Mouse (Mus musculus) limb, embryonic 14.5 days (tissue): ENCODE measurements at regions not wholly inside any gene's neighbourhood (a gene's known extent, or its start where the extent isn't known, plus 50 kb on each side); places are given as distances from the start of the nearest gene placed in this dataset.

Source experiments
- ATAC-seq: fragments of 200-750 bp; cut with Nextera tagmentation; 2 replicates; pipeline ENCODE4 v1.8.0; 2017; ENCODE audit warnings: low read depth, moderate number of reproducible peaks, moderate TSS enrichment; ENCODE audit not compliant: low FRiP score
- DNase-seq: peaks from one replicate; pipeline ENCODE4 v3.0.0-alpha.2; 2015; ENCODE audit warnings: low spot score
- H3K27ac ChIP-seq: fragments of 300-500 bp; sonication (generic); replicated peaks from 2 replicates; pipeline ENCODE4 v1.5.1; 2014; ENCODE audit warnings: low read depth, mild to moderate bottlenecking, low read length, moderate library complexity, mixed read lengths
- H3K27me3 ChIP-seq: fragments of 300-500 bp; sonication (generic); 2 replicates; pipeline ENCODE4 v1.6.1; 2014; ENCODE audit warnings: low read length, mixed read lengths; ENCODE audit not compliant: control insufficient read depth, insufficient read depth
- H3K36me3 ChIP-seq: fragments of 300-500 bp; sonication (generic); 2 replicates; pipeline ENCODE4 v1.6.1; 2014; ENCODE audit warnings: mild to moderate bottlenecking, low read length, moderate library complexity, mixed read lengths; ENCODE audit not compliant: control insufficient read depth, insufficient read depth
- H3K4me1 ChIP-seq: fragments of 300-500 bp; sonication (generic); 2 replicates; pipeline ENCODE4 v1.6.1; 2014; ENCODE audit warnings: antibody characterized with exemption, low read length, mixed read lengths; ENCODE audit not compliant: control insufficient read depth, insufficient read depth
- H3K4me2 ChIP-seq: fragments of 300-500 bp; sonication (generic); replicated peaks from 2 replicates; pipeline ENCODE4 v1.6.1; 2014; ENCODE audit warnings: low read depth, mild to moderate bottlenecking, low read length, moderate library complexity; ENCODE audit not compliant: severe bottlenecking
- H3K4me3 ChIP-seq: fragments of 300-500 bp; sonication (generic); replicated peaks from 2 replicates; pipeline ENCODE4 v1.5.1; 2014; ENCODE audit warnings: low read length
- H3K9ac ChIP-seq: fragments of 300-500 bp; sonication (generic); 2 replicates; pipeline ENCODE4 v1.6.1; 2014; ENCODE audit warnings: mild to moderate bottlenecking, low read depth, low read length, moderate library complexity; ENCODE audit not compliant: severe bottlenecking
- H3K9me3 ChIP-seq: fragments of 300-500 bp; sonication (generic); 2 replicates; pipeline ENCODE4 v1.6.1; 2016; ENCODE audit warnings: low read length; ENCODE audit not compliant: control insufficient read depth
- POLR2A ChIP-seq: fragments of 200-500 bp; IDR thresholded peaks from 2 replicates; pipeline ENCODE4 v1.8.0; 2012; ENCODE audit warnings: inconsistent platforms, mild to moderate bottlenecking, moderate library complexity, borderline replicate concordance; ENCODE audit not compliant: insufficient read depth, insufficient read length; ENCODE audit errors: extremely low read depth
- WGBS: fragments of 180-500 bp; shearing (Covaris S2); extraction: QIAGEN DNeasy Blood & Tissue Kit; methylation state at CpG from one replicate; pipeline ENCODE4 v1.1.7; 2014; 5-methylcytosine and 5-hydroxymethylcytosine counted together

DNA sequence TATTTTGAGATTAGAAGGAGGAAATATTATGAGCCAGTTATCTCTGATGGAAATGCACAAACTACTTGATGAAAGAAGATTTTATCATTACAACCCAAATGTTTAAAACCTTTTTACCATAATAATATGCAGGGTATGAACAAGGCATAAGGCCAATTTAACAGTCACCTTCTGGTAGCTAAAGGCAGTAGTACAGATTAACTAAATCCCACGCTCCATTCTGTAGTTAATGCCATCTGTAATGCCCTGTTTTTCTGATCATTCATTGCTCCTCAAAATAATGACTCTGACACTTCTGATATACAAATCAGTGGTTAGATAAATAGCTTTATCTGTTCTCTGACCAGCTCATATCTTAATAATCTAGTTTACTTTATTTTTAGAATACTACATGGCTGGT is 987.8 kb downstream of the Pcdh7 start:
- WGBS, result 81% methylated on average over 1 of the region's 1 CpGs
- Histone ChIP-seq H3K9me3 (no peaks in the 10 kb centered on the region), H3K27me3 (no peaks in the 10 kb centered on the region), H3K36me3 (no peaks in the 10 kb centered on the region), H3K27ac (no peak overlapping the region), H3K4me3 (no peak overlapping the region), H3K9ac (no peak overlapping the region), H3K4me1 (no peaks in the 10 kb centered on the region), H3K4me2 (no peak overlapping the region)
- DNase-seq (no peak), ATAC-seq (no peak)
- no peak for TF ChIP-seq POLR2A

DNA sequence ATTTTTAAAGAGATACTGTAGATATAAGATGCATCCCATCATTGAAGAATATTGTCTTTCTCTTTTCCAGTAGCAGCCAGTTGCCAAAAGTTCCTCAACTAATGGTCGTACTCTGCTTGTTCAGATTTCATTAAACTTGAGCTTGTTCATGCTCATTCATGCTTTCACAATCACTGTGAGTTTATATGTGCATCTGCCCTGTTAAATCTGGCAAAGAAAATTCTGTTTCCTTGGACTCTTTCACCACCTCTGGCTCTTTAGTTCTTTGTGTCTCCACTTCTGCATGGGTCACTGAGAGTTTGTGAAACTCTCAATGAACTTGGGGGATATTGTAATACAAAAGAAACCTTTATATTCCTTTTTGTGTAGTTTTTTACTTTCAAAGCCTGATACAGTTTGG is 994.6 kb downstream of the Pcdh7 start:
- no peak overlapping the region for H3K4me2 ChIP-seq
- H3K27me3 ChIP-seq, result no peaks in the 10 kb centered on the region
- no peaks in the 10 kb centered on the region for H3K36me3 ChIP-seq
- ATAC-seq (no peak), DNase-seq (no peak)
- whole genome bisulfite sequencing, result 86% methylated on average over 1 of the region's 1 CpGs
- H3K4me1 ChIP-seq, result no peaks in the 10 kb centered on the region
- H3K27ac ChIP-seq, result no peak overlapping the region
- H3K9me3 ChIP-seq, result no peaks in the 10 kb centered on the region
- H3K4me3 ChIP-seq, result no peak overlapping the region
- TF ChIP-seq POLR2A, result no peak
- no peak overlapping the region for H3K9ac ChIP-seq

DNA sequence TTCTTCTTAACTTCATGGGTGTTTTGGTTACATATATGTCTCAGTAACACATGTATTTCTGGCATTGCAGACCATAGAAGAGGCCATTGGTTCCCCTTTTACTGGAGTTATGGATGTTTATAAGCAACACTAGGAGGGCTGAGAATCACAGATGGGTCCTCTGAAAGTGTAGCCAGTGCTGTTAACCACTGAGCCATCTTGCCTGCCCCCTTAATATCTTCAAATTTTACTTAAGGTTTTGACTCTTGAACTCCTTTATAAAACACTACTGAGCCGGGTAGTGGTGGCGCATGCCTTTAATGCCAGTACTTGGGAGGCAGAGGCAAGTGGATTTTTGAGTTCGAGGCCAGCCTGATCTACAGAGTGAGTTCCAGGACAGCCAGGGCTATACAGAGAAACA is 1015.6 kb downstream of the Pcdh7 start:
- Histone ChIP-seq H3K27me3 (no peaks in the 10 kb centered on the region), H3K36me3 (no peaks in the 10 kb centered on the region), H3K4me1 (no peaks in the 10 kb centered on the region), H3K4me3 (no peak overlapping the region), H3K9me3 (no peaks in the 10 kb centered on the region), H3K4me2 (no peak overlapping the region), H3K27ac (no peak overlapping the region), H3K9ac (no peak overlapping the region)
- DNase-seq, result no peak
- ATAC-seq, result no peak
- WGBS, result 90% methylated on average over 3 of the region's 3 CpGs
- TF ChIP-seq POLR2A, result no peak

DNA sequence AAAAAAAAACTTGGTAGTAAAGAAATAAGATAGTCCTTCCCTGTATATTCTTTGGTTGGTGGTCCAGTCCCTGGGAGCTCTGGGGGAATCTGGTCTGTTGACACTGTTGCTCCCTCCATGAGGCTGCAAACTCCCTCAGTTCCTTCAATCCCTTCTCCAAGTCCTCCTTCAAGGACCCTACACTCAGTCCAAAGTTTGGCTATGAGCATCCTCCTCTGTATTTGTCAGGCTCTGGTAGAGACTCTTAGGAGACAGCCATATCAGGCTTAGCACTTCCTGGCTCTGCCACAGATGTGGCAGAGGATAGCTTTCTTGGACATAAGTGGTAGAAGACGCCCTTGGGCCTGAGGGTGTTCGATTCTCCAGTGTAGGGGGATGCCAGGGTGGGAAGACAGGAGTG is 1016.2 kb downstream of the Pcdh7 start:
- Histone ChIP-seq H3K4me2 (no peak overlapping the region), H3K27ac (no peak overlapping the region), H3K27me3 (no peaks in the 10 kb centered on the region), H3K9me3 (no peaks in the 10 kb centered on the region), H3K4me3 (no peak overlapping the region), H3K4me1 (no peaks in the 10 kb centered on the region), H3K36me3 (no peaks in the 10 kb centered on the region), H3K9ac (no peak overlapping the region)
- 86% methylated on average over 2 of the region's 2 CpGs for WGBS
- no peak for TF ChIP-seq POLR2A
- no peak for ATAC-seq
- no peak for DNase-seq

DNA sequence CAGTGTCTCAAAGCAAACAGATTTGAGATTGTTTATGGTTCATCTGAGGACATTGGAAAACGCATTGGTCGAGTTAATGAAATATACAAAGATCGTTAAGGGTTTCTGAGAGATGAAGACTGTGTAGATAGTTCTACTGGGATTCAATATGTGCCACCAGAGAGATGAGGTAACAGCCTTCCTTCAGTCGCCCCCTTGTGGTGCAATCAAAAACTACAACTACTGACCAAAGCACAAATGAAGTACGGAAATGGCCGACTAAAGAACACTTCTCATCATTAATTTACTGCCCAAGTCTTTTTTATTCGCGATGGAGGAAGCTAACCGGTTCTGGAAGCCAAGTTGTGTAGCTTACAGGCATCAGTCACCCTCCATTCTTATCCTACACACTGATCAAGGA is 1018.8 kb downstream of the Pcdh7 start:
- no peak for TF ChIP-seq POLR2A
- Histone ChIP-seq H3K9ac (no peak overlapping the region), H3K9me3 (no peaks in the 10 kb centered on the region), H3K27me3 (no peaks in the 10 kb centered on the region), H3K36me3 (no peaks in the 10 kb centered on the region), H3K4me2 (no peak overlapping the region), H3K4me3 (no peak overlapping the region), H3K4me1 (no peaks in the 10 kb centered on the region), H3K27ac (no peak overlapping the region)
- DNase-seq (peak; percentile 35), ATAC-seq (no peak)
- 53% methylated on average over 9 of the region's 9 CpGs for WGBS

DNA sequence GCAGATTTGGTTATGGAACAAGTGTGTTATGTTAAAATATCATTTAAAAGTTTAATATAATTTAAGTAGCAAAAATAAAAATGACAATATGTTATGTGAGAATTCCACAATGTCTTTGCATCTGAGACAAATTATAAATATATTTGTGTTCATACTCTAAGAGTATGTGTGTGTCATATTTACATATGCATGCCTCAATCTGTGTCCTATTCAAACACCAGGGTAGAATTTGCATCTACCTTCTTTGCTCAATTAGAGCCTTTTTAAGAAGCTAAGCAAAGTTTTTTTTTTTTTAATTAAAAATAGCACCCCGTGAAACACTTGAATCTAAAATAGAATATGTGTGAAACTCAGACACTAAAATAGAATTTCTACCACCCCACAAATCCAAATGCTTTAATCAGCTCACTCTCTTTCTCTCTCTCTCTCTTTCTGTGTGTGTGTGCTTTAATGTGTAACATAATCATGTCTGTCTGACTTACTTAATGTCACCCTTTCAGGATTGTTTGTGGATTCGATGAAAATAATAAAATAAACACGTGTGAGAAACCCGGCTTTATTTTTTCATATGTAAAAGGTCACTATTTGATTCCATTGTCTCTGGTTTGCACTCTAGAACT is 1019.6 kb downstream of the Pcdh7 start:
- TF ChIP-seq POLR2A, result no peak
- no peaks in the 10 kb centered on the region for H3K4me1 ChIP-seq
- H3K4me3 ChIP-seq, result no peak overlapping the region
- no peaks in the 10 kb centered on the region for H3K9me3 ChIP-seq
- DNase-seq (no peak), ATAC-seq (no peak)
- no peak overlapping the region for H3K4me2 ChIP-seq
- 86% methylated on average over 4 of the region's 4 CpGs for WGBS
- H3K9ac ChIP-seq, result no peak overlapping the region
- H3K27me3 ChIP-seq, result no peaks in the 10 kb centered on the region
- no peak overlapping the region for H3K27ac ChIP-seq
- H3K36me3 ChIP-seq, result no peaks in the 10 kb centered on the region
